Mouse (Mus musculus) cerebellum, postnatal 25 days (tissue): ENCODE results near the gene Tomm20.
"Not testable (repeated sequence)": the region's sequence is repeated elsewhere in the genome, so short reads cannot be mapped to it uniquely, and the experiment has no call there.

Experiments
- DNase-seq, 2 experiments: peaks; one replicate each; pipeline ENCODE4 v3.0.0; 2021; ENCODE audit warnings: mixed read lengths in 2 of 2

Gene Tomm20

GRCm38 (mm10) chr8:126945730-126946163, at the start of gene Tomm20:
Tomm20 (minus strand) TSS chr8:126945844.
- DNase-seq: peak; percentile 97 to 99

- DNase-seq: no peak
These were observed 48.9 kb upstream of the Tomm20 start for GRCm38 (mm10) chr8:126994506-126994905.

- no peak for DNase-seq
These were observed 43.9 kb upstream of the Tomm20 start for GRCm38 (mm10) chr8:126989363-126990153.

- DNase-seq: peak in 1 of 2 experiments; percentile 26
These were observed 42.8 kb upstream of the Tomm20 start for GRCm38 (mm10) chr8:126988346-126989006.

GRCm38 (mm10) chr8:126986495-126986894, 40.9 kb upstream of the Tomm20 start:
- DNase-seq: peak; percentile 85 to 90

GRCm38 (mm10) chr8:126980046-126980445, 34.4 kb upstream of the Tomm20 start:
- no peak for DNase-seq

- DNase-seq: no peak
These were observed 33.7 kb upstream of the Tomm20 start for GRCm38 (mm10) chr8:126979091-126979920.

GRCm38 (mm10) chr8:126978535-126978934, 32.9 kb upstream of the Tomm20 start:
- not testable (repeated sequence) for DNase-seq

- DNase-seq: no peak
These were observed 32.4 kb upstream of the Tomm20 start for GRCm38 (mm10) chr8:126978028-126978427.

- DNase-seq: no peak
These were observed 31.1 kb upstream of the Tomm20 start for GRCm38 (mm10) chr8:126976608-126977348.

GRCm38 (mm10) chr8:126975706-126976105, 30.1 kb upstream of the Tomm20 start:
- DNase-seq: no peak

GRCm38 (mm10) chr8:126974511-126974910, 28.9 kb upstream of the Tomm20 start:
- DNase-seq: no peak

GRCm38 (mm10) chr8:126973686-126974265, 28.1 kb upstream of the Tomm20 start:
- DNase-seq: no peak

GRCm38 (mm10) chr8:126972649-126973048, 27.0 kb upstream of the Tomm20 start:
- DNase-seq: no peak

GRCm38 (mm10) chr8:126972102-126972501, 26.5 kb upstream of the Tomm20 start:
- DNase-seq: no peak

GRCm38 (mm10) chr8:126971314-126971664, 25.6 kb upstream of the Tomm20 start:
- DNase-seq: no peak

GRCm38 (mm10) chr8:126970579-126971313, 25.1 kb upstream of the Tomm20 start, which contains the start of gene Rbm34:
Rbm34 (minus strand) TSS chr8:126971071.
- peak; percentile 94 to 95 for DNase-seq

GRCm38 (mm10) chr8:126969546-126969945, 23.9 kb upstream of the Tomm20 start:
- DNase-seq: no peak

GRCm38 (mm10) chr8:126968107-126968506, 22.5 kb upstream of the Tomm20 start:
- DNase-seq: no peak

GRCm38 (mm10) chr8:126965246-126965645, 19.6 kb upstream of the Tomm20 start:
- no peak for DNase-seq

GRCm38 (mm10) chr8:126962871-126963270, 17.2 kb upstream of the Tomm20 start:
- no peak for DNase-seq
